Mouse (Mus musculus) hematopoietic stem cell, adult 5-6 weeks (primary cell): ENCODE measurements around the gene Hoxc9. TPM values are rescaled to one million over a fixed set of nuclear protein-coding genes. Genes with fewer than 3 reads are reported as not detected.

ENCODE experiments used
- ATAC-seq, 2 experiments: fragments of 125-278 bp in 1 of 2; replicated peaks in 1 of 2; 2 replicates each; pipeline ENCODE4 v1.8.0; 2016 to 2017; ENCODE audit warnings: inconsistent platforms in 2 of 2, mild to moderate bottlenecking in 2 of 2, moderate number of reproducible peaks in 2 of 2, low read depth in 1 of 2, moderate TSS enrichment in 1 of 2; ENCODE audit not compliant: low FRiP score in 2 of 2, poor library complexity in 2 of 2, severe bottlenecking in 2 of 2, insufficient read depth in 1 of 2, low TSS enrichment in 1 of 2
- total RNA-seq: library from RNA; stranded (forward); fragments of 172-1452, 232-1000 nt; gene quantifications from 2 replicates; pipeline ENCODE4 v1.2.3, GENCODE M21; 2017

The Hoxc9 gene
- total RNA-seq, 1 experiment from 2014 or later = not detected

GRCm38 (mm10) chr15:103030142-103030541, 53.9 kb downstream of the Hoxc9 start:
- ATAC-seq = no peak

GRCm38 (mm10) chr15:103032167-103032566, 55.9 kb downstream of the Hoxc9 start:
- ATAC-seq = no peak

GRCm38 (mm10) chr15:103032646-103033575, 56.7 kb downstream of the Hoxc9 start:
- ATAC-seq = no peak

- peak; percentile 36 to 47; a peak in 2 of 4 replicates for ATAC-seq
Measured at GRCm38 (mm10) chr15:103034043-103034806, 58.0 kb downstream of the Hoxc9 start.

Other genes with a start within 250 kb of the Hoxc9 start
- gene Hoxc13, start 55.3 kb upstream of the Hoxc9 start, total RNA-seq = not detected in 2 replicates
- gene Hoxc12, start 39.7 kb upstream of the Hoxc9 start, total RNA-seq = not detected in 2 replicates
- gene Hoxc11, start 22.0 kb upstream of the Hoxc9 start, total RNA-seq = not detected in 2 replicates
- not detected in 2 replicates for gene Hoxc10, start 9.6 kb upstream of the Hoxc9 start, total RNA-seq
- 0.25 TPM in 1 of 2 replicates, not detected in the other for gene Hoxc5, start 9.0 kb upstream of the Hoxc9 start, total RNA-seq
- not detected in 2 replicates for gene Hoxc8, start 14.2 kb downstream of the Hoxc9 start, total RNA-seq
- not detected in 2 replicates for gene Hoxc6, start 21.8 kb downstream of the Hoxc9 start, total RNA-seq
- 0.69 TPM in 1 of 2 replicates, not detected in the other for gene Hoxc4, start 42.5 kb downstream of the Hoxc9 start, total RNA-seq
- gene Smug1, start 190.7 kb downstream of the Hoxc9 start, total RNA-seq = 3.7 and 6.1 TPM in 2 replicates